Mouse (Mus musculus) adrenal gland, postnatal 25 days (tissue): Measurements from ENCODE around the gene Gm5089. TPM values are rescaled to one million over a fixed set of nuclear protein-coding genes. Genes with fewer than 3 reads are reported as not detected.

ENCODE experiments used
- DNase-seq: peaks from one replicate; pipeline ENCODE4 v3.0.0; 2021; ENCODE audit warnings: mixed read lengths
- total RNA-seq: library from RNA; stranded (reverse); gene quantifications from 2 replicates; pipeline ENCODE4 v1.2.3, GENCODE M21; 2021

The Gm5089 gene
- total RNA-seq, 1 experiment from 2014 or later: not detected

DNA sequence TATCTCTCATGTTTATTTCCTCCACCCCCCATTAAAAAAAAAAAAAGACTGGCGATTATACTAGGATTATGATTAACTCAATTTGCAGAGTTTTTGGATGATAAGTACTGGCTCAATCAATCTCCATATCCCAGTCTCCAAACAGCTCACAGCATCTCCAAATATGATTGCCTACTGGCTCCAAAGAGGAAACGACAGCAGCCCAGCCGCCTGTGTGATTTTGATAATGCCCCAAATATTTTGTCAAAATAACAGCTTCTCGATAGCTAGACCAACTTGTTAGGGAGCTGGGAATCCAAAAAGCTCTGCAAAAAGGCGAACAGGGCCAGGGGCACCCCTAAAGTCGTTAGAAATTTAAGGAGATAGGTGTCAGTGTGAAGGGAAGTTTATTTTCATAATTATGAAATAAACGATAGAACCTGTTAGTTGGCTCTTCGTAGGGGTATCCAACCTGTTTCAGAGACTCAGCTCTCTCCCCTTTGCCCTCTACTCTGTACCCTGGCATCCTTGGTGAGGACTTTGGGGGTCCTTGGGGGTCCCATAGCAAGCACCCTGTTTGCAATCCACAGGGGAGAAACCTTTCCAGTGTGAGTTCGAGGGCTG, 27.2 kb upstream of the Gm5089 start:
- no peak for DNase-seq

DNA sequence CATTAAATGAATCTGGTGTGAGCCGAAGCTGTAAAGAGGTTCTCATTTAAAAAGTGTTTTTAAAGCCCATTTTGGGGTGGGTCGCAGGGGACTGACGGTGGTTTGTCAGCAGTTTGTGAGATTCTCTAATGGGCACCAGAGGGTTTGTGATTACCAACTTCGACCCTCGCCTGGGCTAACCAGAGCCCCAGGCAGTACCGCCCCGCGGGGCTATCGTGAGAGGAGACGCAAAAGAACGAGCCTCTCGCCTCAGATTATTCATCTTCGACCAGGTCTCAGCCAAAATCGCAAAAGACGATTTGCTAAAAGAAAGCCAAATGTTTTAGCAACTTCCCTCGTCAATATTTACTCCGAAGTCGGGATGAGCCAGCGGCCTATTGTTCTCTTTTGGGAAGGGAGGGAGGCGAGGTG, 26.4 kb upstream of the Gm5089 start:
- DNase-seq: no peak

DNA sequence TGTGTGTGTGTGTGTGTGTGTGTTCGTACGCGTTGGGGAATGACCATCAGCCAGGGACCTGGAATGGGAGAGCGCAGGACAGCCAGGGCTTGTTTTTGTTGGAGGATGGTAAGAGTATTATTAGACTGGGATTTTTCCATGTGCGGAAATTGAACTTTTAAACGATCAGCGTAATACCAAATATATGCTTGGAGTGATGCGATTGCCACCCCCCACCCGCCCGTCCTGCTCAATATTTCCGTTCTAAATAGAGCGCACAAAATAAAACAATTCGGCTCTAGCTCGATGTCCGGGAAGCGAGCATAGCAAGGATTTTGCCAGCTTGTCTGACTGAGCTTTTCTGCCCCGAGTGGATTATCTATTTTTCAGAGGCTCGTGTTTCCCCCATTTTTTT, 25.9 kb upstream of the Gm5089 start:
- DNase-seq: no peak

DNA sequence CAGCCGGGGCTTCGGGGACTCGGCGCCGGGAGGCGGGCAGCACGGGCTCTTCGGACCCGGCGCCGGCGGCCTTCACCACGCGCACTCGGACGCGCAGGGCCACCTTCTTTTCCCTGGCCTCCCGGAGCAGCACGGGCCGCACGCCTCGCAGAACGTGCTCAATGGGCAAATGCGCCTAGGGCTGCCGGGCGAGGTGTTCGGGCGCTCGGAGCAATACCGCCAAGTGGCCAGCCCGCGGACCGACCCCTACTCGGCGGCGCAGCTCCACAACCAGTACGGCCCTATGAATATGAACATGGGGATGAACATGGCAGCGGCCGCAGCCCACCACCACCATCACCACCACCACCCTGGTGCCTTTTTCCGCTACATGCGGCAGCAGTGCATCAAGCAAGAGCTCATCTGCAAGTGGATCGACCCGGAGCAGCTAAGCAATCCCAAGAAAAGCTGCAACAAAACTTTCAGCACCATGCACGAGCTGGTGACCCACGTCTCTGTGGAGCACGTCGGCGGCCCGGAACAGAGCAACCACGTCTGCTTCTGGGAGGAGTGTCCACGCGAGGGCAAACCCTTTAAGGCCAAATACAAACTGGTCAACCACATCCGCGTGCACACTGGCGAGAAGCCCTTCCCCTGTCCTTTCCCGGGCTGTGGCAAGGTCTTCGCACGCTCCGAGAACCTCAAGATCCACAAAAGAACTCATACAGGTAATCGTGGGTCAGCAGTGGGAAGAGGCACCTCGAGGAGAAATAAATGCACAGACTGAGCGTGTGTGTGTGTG, 25.3 kb upstream of the Gm5089 start:
- peak; percentile 30 for DNase-seq

DNA sequence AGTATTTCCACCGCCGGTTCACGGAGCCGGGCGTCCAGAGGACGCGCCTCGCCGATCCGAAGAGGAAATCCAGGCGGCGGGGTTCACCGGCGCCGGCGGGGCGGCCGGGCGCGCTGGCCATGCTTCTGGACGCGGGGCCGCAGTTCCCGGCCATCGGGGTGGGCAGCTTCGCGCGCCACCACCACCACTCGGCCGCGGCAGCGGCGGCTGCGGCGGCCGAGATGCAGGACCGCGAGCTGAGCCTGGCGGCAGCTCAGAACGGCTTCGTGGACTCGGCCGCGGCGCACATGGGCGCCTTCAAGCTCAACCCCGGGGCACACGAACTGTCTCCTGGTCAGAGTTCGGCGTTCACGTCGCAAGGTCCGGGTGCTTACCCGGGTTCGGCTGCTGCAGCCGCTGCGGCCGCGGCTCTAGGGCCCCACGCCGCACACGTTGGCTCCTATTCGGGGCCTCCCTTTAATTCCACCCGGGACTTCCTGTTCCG, 24.7 kb upstream of the Gm5089 start:
- DNase-seq: no peak

DNA sequence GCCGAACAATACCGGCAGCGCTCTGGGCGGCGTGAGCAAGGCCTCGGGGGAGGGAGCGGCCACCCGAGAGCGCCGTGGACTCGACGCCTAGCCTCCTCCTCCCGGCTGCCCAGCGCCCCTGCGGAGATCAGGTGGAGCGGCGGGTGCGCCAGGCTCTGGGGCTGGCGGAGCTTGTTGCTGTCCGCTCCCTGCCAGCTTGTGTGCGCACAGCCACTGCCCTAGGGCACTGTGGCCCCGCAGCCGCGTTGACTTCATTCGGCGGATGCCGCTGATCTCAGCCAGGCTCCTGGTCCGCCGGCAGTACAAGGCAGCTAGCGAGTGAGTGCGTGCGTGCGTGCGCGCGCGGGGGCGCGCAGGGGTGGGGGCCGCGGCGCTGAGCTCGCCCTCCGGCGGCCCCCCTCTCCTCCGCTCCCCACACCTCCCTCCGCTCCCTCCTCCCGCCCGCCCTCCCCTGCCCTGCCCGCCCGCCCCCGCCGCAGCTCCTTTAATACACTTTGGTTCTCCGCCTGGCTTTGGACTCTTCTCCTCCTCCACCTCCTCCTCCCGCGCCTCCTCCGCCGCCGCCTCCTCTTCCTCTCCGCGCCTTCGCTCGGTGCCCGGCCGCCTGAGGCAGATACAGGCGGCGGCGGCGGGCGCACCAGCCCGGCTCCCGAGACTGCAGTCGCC, 24.1 kb upstream of the Gm5089 start, which contains the start of gene Zic2:
Gene Zic2, plus strand, starts transcription at position 545 of the 666 bp plus-strand sequence.
- peak; percentile 48 for DNase-seq

DNA sequence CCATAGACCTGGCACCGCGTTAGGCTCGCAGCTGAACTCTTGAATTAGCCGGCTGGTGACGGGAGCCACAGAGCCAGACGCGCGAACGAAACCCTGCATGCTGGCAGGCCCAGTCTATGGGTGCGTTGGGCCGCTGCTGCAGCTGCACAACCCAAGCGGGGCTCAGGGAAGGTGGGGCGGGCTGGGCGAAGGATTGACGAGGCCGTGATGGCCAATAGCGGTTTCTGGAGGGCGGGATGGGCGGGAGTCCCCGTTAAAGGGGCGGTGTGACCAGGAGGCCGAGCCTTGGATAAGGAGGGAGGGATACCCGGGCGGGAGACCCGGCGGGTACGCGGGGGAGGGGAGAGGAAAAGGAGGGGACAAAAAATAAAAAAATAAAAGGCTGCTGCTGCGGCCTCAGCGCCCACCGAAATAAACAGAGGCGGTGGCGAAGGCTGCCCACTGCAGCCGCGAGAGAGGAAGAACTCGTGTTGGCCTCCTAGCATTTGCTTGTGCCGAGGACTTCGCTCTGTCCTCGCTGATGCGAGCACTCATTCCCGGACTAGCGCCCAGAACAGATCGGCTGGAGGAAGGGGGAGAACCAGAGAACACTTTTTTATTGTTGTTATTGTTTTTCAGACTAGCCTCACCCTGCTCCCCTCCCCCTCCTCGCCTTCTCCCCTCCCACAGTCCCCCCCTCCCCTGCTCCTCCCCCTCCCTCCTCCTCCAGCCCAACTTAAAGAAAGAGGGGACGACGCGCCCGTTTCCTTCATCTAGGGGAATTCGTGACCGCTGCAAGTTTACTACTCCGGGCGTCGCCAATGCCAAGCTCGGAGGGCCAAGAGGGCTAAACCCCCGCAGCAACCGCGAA, 23.4 kb upstream of the Gm5089 start:
- peak; percentile 30 for DNase-seq

DNA sequence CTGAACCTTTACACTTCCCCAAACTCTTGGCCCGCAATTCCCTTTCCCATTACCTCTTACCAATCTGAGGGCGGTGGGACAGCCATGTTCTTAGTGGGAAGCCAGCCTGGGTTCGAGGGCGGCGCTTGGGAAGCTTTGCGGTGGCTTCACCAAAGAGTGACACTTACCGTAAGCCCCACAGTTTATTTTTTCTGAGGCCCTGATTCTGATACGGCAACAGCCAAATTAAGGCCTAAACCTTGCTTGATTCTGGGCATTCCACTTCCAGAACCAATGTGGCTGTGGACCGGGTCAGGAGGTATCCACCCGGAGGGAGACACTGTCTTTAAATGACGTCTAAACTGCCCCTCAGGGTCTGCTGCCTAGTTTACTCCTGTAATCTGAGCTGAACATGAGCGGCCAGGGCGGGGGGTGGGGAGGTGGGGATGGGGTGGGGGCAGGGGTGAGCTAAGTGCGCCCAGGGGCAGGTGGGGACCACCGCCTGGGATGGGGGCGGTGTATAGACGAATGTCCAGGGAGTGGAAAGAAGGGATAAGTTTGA, 22.4 kb upstream of the Gm5089 start:
- no peak for DNase-seq

DNA sequence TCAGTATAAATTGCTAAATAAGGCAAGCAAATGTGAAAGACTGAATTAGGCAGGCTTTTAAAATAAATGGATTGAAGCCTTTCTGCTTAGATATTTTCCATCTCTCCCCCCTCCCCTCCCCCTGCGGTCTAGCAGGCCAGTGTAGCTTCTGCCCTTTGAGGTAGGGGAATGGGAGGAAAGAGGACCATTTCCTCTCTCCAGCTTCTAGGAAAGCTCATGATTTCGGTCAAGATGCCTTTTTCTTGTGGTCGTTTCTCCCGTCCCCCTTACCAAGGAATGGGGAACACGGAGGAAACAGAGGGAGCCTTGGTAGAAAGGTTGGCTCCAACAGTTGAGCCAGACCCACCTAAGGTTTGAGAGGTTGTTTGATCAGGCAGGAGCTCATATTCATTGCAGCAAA, 21.7 kb upstream of the Gm5089 start:
- no peak for DNase-seq

DNA sequence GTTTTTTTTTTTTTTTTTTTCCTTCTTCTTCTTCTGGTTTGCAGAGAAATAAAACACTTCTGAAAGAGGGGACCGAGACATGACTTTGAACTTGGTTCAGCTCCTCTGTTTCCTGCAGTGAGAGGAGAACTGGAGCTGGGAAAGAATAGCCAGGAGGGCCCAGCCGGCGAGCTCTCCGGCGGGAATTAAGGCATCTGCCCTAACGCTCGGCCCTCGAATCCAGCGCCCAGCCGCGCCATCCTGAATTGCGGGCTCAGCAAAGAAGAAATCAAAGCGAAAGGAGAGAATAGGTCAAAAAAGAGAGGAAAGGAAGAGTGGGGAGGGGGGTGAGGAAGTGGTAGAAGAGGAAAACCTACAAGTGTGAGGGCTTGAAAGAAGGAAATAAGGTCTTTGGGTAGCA, 21.2 kb upstream of the Gm5089 start:
- no peak for DNase-seq

DNA sequence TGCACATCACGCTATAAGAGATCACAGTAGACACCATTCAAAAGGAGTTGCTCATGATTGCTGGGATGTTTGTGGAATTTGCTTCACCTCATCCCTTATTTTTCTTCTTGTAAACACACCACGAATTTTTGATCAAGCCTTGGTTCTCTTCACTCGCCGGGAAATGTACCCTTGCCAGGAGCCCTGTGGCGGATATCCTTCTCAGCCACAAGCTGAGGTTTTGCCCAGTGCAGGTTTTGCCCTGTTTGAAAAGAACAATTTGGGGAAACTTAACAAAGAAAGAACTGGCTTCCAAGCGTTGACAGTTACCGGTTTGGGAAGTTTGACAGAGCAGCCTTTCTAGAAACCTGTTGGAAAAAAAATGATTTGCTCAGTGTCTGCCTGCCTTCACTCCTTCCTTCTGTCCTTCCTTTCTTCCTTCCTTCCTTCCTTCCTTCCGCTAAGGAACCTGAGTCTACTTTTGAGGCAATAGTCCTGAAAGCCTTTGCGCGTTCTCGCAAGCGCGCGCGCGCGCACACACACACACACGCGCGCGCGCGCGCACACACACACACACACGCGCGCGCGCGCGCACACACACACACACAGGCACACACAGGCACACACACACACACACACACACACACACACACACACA, 20.7 kb upstream of the Gm5089 start:
- DNase-seq: no peak

DNA sequence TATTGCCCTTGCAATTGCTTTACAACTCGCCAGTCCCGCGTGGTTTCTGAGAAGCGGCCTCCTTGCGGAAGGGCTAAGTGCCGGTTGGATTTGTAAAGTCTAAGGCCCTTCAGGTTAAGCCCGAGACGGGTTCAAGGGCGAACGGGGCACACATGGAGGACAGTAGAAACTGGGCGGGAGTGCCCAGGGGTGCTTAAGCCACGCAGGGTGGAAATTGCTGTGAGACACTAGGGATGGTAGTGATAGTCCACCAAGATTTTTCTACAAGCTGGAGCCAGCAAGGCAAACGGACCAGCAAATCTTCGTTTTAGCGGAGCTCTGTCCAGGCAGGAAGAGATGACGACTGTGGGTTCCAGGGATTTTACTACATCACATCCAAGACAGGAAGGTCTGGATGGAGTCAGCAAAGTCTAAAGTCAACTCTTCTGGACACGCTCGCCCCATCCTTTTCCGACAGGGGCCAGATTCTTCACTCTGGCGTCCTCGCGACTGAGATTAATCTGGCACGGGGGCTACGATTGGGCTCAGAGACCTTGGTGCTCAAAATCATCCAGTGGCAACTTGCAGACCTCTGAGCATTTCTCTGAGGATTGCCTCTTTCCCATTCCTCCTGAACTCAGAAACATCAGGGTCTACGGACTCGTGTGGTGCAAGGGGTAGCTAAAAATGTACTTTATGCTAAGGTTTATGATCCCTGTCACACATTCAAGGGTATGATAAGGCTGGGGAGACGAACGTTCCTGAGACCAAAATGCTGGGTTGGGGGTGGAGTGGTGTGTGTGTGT, 18.2 kb upstream of the Gm5089 start:
- DNase-seq: no peak

DNA sequence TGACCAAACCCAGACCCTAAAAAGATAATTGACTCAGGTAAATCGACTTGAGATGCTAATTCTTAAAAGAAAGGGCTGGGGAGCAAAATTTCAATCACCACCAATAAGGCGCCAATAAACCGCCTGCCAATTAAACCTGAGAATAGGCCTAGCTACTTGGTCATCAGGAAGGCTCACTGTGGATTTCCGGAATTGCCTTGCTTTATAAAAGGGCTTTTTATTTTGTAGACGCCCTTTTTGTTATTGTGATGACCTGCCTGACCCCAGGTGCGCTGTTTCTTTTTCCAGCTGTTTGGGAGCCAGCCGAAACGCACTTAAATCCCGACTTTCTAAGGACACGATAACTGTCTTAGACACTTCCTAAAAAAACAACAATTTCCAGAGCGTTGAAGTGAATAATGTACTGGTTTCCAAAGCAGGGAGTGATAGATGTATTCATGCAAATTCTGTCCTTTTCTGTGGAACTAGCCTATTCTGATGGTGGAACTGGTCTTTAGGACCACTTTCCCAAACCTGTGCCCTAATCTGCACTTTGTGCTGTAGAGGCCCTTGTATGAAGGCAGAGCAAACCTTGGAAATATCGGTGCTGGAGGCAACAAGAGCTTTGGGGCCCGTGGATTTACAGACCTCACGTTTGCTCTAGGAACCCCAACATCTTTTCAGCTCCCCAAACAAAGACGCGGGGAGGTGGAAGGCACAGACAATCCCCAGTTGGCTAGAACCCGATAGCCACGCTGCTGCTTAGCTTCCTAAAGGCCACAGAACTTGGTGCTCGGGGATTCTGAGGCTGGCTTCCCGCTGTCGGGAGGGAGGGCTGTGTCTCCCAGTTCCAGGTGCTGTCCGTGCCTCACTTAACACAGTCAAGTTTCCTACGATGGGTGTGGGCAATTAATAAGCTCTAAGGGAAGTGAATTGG, 17.3 kb upstream of the Gm5089 start:
- no peak for DNase-seq

DNA sequence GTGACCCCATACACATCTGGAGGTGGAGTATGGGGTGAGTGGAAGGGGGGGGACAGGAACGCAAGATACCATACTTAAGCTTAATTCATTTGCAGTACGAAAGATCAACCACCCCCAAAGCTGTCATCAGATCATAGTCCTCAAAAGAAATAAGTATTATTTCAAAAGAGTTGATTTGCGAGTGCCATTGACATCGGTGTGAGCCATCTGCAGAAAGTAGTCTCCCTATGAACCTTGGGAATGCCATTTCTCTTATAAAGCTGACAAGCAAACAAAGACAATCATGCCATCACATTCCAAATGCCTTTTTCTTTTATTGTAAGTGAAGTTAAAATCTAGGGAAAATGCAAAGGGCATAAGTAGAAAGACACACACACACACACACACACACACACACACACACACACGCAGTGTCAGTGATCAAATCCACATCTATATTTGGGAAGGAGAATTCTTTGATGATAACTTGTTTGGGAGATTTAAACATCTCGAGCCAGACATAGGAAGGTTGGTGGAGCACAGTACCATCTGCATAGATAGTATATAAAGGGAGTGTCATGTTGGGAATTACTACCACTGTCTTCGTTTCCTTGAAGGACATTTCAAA, 15.9 kb upstream of the Gm5089 start:
- DNase-seq: no peak

DNA sequence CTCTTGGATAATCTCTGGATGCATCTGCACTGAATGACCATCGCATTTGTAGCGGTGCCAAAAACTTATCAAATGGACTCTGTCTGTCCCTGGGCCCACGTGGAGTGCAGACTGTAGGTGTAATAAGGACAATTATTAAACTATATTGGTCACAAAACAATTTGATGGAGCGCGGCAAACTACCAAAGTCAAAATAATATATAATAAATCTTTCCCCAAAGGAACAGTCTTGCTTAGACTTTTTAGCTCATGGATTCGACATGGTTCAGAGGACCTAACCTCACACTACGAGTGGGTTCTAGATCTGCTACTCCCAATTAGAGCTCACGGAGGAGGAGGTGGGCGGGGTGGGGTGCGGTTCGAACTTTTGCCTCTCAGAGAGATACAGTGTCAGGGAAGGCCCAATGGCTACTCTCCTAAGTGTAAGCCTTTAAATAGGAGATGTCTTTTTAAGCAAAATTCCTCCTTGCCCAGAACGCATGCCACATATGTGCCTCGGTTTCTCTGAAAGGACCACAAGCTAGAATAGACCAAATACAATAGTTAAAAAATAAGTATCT, 15.1 kb upstream of the Gm5089 start:
- DNase-seq: no peak

DNA sequence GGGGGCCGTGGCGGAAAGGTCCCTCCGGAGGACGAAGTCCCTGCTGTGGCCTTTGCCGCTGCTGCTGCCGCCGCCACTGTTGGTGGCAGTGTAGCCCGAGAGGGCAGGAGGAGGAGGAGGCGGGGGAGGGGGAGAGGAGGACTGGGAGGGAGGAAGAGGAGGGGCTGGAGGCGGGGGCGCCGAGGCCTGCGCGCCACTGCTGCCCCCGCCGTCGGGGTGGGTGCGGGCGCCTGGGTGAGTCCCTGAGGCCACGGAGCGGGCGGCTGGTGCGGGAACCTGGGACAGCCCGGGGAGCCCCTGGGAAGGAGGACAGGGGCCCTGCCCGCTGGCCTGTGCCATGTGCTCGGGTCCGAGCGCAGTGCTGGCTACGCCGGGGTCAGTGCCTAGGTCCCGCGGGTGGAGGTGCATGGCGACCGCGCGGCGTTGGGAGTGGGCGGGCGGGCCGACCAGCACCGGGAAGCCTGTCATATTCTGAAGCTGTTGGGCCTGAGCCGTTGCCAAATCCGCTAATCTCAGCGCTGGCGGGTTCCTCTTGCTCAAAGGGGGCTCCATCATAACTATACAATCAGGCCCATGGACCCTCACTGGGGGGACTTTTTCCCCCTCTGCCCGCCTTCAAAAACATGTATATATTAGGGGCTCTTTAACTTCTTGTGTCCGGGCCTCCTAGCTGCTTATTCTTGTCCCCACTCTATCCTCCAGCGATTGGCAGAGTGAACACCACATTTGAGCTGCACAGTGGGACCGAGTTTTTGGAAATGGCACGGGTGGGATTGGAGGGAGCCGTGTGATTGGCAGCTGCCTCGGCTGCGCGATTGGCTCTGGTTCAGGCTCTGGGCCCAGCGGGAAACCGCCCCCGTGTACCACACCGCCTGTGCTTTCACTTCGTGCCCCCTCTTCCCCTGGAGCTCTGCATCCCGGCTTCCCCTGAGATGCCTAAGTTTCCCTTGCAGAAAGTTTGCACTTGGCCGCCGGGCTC, 14.1 kb upstream of the Gm5089 start, which contains the start of gene Zic5:
Gene Zic5, minus strand, starts transcription at position 915 of the 979 bp plus-strand sequence.
- DNase-seq: no peak

DNA sequence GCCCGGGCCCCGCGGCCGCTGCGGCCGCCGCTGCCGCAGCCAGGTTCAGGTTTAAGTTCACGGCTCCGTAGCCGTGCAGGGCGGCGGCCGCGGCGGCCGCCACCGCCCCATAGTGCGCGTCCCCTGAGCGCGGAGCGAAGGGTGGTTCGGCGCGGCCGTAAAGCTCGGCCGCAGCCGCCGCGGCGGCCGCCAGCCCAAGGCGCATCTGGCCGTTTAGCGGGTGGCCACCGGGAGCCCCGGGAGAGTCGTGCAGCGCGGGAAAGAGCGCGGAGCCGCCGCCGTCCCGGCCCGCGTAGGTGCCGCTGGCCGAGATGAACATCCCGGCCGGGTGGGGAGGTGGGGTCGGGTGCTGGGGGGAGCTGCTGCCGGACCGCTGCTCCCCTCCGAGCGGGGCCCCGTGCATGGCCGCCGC, 13.4 kb upstream of the Gm5089 start:
- DNase-seq: no peak
